Mouse (Mus musculus): Measurements from ENCODE around the gene Pdss1. TPM values are rescaled to one million over a fixed set of nuclear protein-coding genes. Genes with fewer than 3 reads are reported as not detected.
A peak's percentile ranks its signal among the peaks of the same experiment; 100 is the strongest.
"Not testable (repeated sequence)": the region's sequence is repeated elsewhere in the genome, so short reads cannot be mapped to it uniquely, and the experiment has no call there.

Pdss1 gene
- total RNA-seq (2014; rRNA removed): 19.4 and 21.9 TPM in 2 replicates
- polyA plus RNA-seq (2015; fragmentation: Nextera tagmentation; extraction: Ambion mirVana): 21.4 and 22.5 TPM in 2 replicates

GRCm38 (mm10) chr2:22895282-22896273 is at the start of gene Pdss1:
Gene Pdss1 (plus strand): TSS chr2:22895522.
- no peak for TF ChIP-seq CTCF (IDR thresholded peaks at IDR 0.05; ENCODE audit: low read depth)
- 0 out of 2 replicates have a peak, but pooled peaks cover 5% of the 10 kb centered on the region for H3K4me1 ChIP-seq (ENCODE audit: insufficient read depth)
- peak within 1 kb of the TSS; percentile 63 for H3K4me2 ChIP-seq (ENCODE audit: low read depth)
- H3K9ac ChIP-seq: peak within 1 kb of the TSS; percentile 81
- H3K9me3 ChIP-seq (ENCODE audit: low read length): no peaks in the 10 kb centered on the region
- ATAC-seq (peak; percentile 99), DNase-seq (peak; percentile 93)
- H3K27me3 ChIP-seq (ENCODE audit: insufficient read depth, low read length): no peaks in the 10 kb centered on the region
- no peaks in the 10 kb centered on the region for H3K36me3 ChIP-seq (ENCODE audit: insufficient read depth)
- 2% methylated on average over 81 of the region's 81 CpGs for WGBS
- peak within 1 kb of the TSS; percentile 85 for H3K27ac ChIP-seq (ENCODE audit: low read depth, low read length)
- H3K4me3 ChIP-seq (ENCODE audit: low read depth, low read length): peak within 1 kb of the TSS; percentile 89

GRCm38 (mm10) chr2:22851900-22852299 is 43.4 kb upstream of the Pdss1 start:
- ATAC-seq: no peak
- Histone ChIP-seq H3K9me3 (ENCODE audit: low read length) (no peaks in the 10 kb centered on the region), H3K4me1 (ENCODE audit: insufficient read depth) (no peaks in the 10 kb centered on the region), H3K4me3 (ENCODE audit: low read depth, low read length) (no peak overlapping the region), H3K36me3 (ENCODE audit: insufficient read depth) (no peaks in the 10 kb centered on the region), H3K27ac (ENCODE audit: low read depth, low read length) (no peak overlapping the region), H3K9ac (no peak overlapping the region), H3K27me3 (ENCODE audit: insufficient read depth, low read length) (no peaks in the 10 kb centered on the region), H3K4me2 (ENCODE audit: low read depth) (no peak overlapping the region)
- WGBS: 76% methylated on average over 4 of the region's 4 CpGs
- no peak for DNase-seq
- TF ChIP-seq CTCF (IDR thresholded peaks at IDR 0.05; ENCODE audit: low read depth): no peak

- H3K9ac ChIP-seq: no peak overlapping the region
- H3K4me3 ChIP-seq (ENCODE audit: low read depth, low read length): no peak overlapping the region
- DNase-seq (peak; percentile 67), ATAC-seq (peak; percentile 67; the same call in 1 of the 2 replicates)
- H3K9me3 ChIP-seq (ENCODE audit: low read length): no peaks in the 10 kb centered on the region
- H3K27me3 ChIP-seq (ENCODE audit: insufficient read depth, low read length): no peaks in the 10 kb centered on the region
- H3K4me1 ChIP-seq (ENCODE audit: insufficient read depth): 0 out of 2 replicates have a peak, but pooled peaks cover 4% of the 10 kb centered on the region
- no peak overlapping the region for H3K4me2 ChIP-seq (ENCODE audit: low read depth)
- H3K27ac ChIP-seq (ENCODE audit: low read depth, low read length): no peak overlapping the region; the same call in 1 of the 2 replicates
- TF ChIP-seq CTCF (IDR thresholded peaks at IDR 0.05; ENCODE audit: low read depth): no peak
- no peaks in the 10 kb centered on the region for H3K36me3 ChIP-seq (ENCODE audit: insufficient read depth)
- WGBS: 23% methylated on average over 3 of the region's 3 CpGs
These were observed 37.8 kb upstream of the Pdss1 start for GRCm38 (mm10) chr2:22857501-22857900.

- WGBS: 68% methylated on average over 2 of the region's 2 CpGs
- Histone ChIP-seq H3K27me3 (ENCODE audit: insufficient read depth, low read length) (no peaks in the 10 kb centered on the region), H3K4me3 (ENCODE audit: low read depth, low read length) (no peak overlapping the region), H3K27ac (ENCODE audit: low read depth, low read length) (no peak overlapping the region), H3K9me3 (ENCODE audit: low read length) (no peaks in the 10 kb centered on the region), H3K4me2 (ENCODE audit: low read depth) (no peak overlapping the region), H3K9ac (no peak overlapping the region), H3K4me1 (ENCODE audit: insufficient read depth) (0 out of 2 replicates have a peak, but pooled peaks cover 4% of the 10 kb centered on the region), H3K36me3 (ENCODE audit: insufficient read depth) (no peaks in the 10 kb centered on the region)
- TF ChIP-seq CTCF (IDR thresholded peaks at IDR 0.05; ENCODE audit: low read depth): no peak
- no peak for ATAC-seq
- no peak for DNase-seq
These were observed 33.1 kb upstream of the Pdss1 start for GRCm38 (mm10) chr2:22862194-22862593.

- ATAC-seq: peak; percentile 95
- DNase-seq: peak; percentile 89
- not testable (repeated sequence) for H3K4me3 ChIP-seq (ENCODE audit: low read depth, low read length); H3K36me3 ChIP-seq (ENCODE audit: insufficient read depth); H3K9ac ChIP-seq; H3K4me1 ChIP-seq (ENCODE audit: insufficient read depth); H3K27ac ChIP-seq (ENCODE audit: low read depth, low read length); H3K4me2 ChIP-seq (ENCODE audit: low read depth); H3K9me3 ChIP-seq (ENCODE audit: low read length); H3K27me3 ChIP-seq (ENCODE audit: insufficient read depth, low read length)
- WGBS: under 1% methylated on average over 6 of the region's 6 CpGs
- TF ChIP-seq CTCF (IDR thresholded peaks at IDR 0.05; ENCODE audit: low read depth): peak; percentile 91
These were observed 30.8 kb upstream of the Pdss1 start for GRCm38 (mm10) chr2:22864394-22865037.

DNA sequence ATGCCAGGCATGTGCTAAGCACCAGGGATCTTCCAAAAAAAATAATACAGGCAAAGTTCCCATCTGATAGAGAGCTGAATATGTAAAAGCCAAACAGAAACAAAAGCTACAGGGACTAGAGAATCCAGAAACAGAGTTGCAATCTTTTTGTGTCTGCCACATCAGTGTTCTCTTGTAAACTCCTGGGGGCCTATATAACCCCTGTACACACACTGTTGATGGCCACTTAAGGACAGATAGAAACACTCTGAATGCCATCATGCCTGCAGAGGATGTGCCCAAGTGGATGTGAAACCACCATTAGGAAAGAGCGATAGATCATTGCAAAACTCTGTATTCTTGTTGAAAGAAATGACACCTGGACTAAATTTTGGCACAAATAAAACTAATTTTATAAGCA is 29.5 kb upstream of the Pdss1 start:
- 93% methylated on average over 1 of the region's 1 CpGs for WGBS
- no peak for TF ChIP-seq CTCF (IDR thresholded peaks at IDR 0.05; ENCODE audit: low read depth)
- no peak overlapping the region for H3K9ac ChIP-seq
- DNase-seq (no peak), ATAC-seq (no peak)
- H3K36me3 ChIP-seq (ENCODE audit: insufficient read depth): no peaks in the 10 kb centered on the region
- H3K4me3 ChIP-seq (ENCODE audit: low read depth, low read length): no peak overlapping the region
- H3K9me3 ChIP-seq (ENCODE audit: low read length): no peaks in the 10 kb centered on the region
- no peaks in the 10 kb centered on the region for H3K4me1 ChIP-seq (ENCODE audit: insufficient read depth)
- no peaks in the 10 kb centered on the region for H3K27me3 ChIP-seq (ENCODE audit: insufficient read depth, low read length)
- H3K27ac ChIP-seq (ENCODE audit: low read depth, low read length): no peak overlapping the region
- H3K4me2 ChIP-seq (ENCODE audit: low read depth): no peak overlapping the region

Data from forebrain, postnatal 0 days (tissue).